Mouse (Mus musculus) megakaryocyte, embryonic 14.5 days (primary cell): ENCODE measurements at regions not wholly inside any gene's neighbourhood (a gene's known extent, or its start where the extent isn't known, plus 50 kb on each side); places are given as distances from the start of the nearest gene placed in this dataset.

Source experiments
- H3K27me3 ChIP-seq: replicated peaks from 2 replicates; pipeline ENCODE3; 2012; ENCODE audit warnings: inconsistent platforms
- H3K36me3 ChIP-seq: replicated peaks from 2 replicates; pipeline ENCODE3; 2012; ENCODE audit warnings: low read length, inconsistent platforms, mixed read lengths
- H3K4me1 ChIP-seq: 2 replicates; pipeline ENCODE4 v1.6.1; 2012; ENCODE audit warnings: inconsistent platforms
- H3K4me3 ChIP-seq: replicated peaks from 2 replicates; pipeline ENCODE3; 2012; ENCODE audit warnings: moderate library complexity, mild to moderate bottlenecking, inconsistent platforms
- H3K9me3 ChIP-seq: 2 replicates; pipeline ENCODE4 v1.6.1; 2012; ENCODE audit warnings: inconsistent platforms
- FLI1 ChIP-seq: IDR thresholded peaks from 2 replicates; pipeline ENCODE4 v1.6.1; 2012; ENCODE audit warnings: low read length, inconsistent platforms, mixed read lengths
- GATA1 ChIP-seq: IDR thresholded peaks from 3 replicates; pipeline ENCODE4 v1.6.1; 2012; ENCODE audit warnings: mixed read lengths, low read length, inconsistent platforms, borderline replicate concordance

- Histone ChIP-seq H3K9me3 (0 out of 2 replicates have a peak, but pooled peaks cover 5% of the 10 kb centered on the region), H3K4me3 (no peak overlapping the region), H3K4me1 (peaks cover 6% of the 10 kb centered on the region), H3K27me3 (peaks cover 2% of the 10 kb centered on the region), H3K36me3 (no peaks in the 10 kb centered on the region)
- TF ChIP-seq FLI1 (no peak), GATA1 (no peak)
Measured at GRCm38 (mm10) chr7:71121453-71121852, 229.8 kb downstream of the Gm10295 start.

GRCm38 (mm10) chr7:71120975-71121374 lies 230.3 kb downstream of the Gm10295 start:
- Histone ChIP-seq H3K27me3 (peaks cover 2% of the 10 kb centered on the region), H3K9me3 (0 out of 2 replicates have a peak, but pooled peaks cover 5% of the 10 kb centered on the region), H3K4me1 (peaks cover 6% of the 10 kb centered on the region), H3K4me3 (no peak overlapping the region), H3K36me3 (no peaks in the 10 kb centered on the region)
- TF ChIP-seq FLI1 (no peak), GATA1 (no peak)

DNA sequence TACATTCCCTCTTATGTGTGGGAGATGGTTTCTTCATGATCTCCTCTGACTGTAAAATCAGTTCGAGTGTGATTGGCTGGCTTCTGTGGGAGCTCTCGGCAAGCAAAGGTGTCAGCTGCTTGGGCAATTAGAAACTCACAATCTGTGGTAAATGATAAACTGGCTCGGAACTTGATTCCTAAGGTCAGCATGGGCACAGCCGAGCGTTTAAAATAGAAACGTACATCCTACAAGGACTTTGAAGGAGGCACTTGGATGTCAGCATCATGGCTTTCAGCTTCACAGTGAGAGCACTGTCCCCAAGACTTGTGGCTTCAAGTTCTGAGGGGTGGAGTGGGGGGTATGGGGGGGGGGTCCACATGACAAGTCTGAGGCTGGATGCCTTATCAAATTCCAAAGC lies 231.3 kb downstream of the Gm10295 start:
- no peak for TF ChIP-seq GATA1
- no peak for TF ChIP-seq FLI1
- Histone ChIP-seq H3K9me3 (0 out of 2 replicates have a peak, but pooled peaks cover 5% of the 10 kb centered on the region), H3K36me3 (no peaks in the 10 kb centered on the region), H3K4me1 (peaks cover 6% of the 10 kb centered on the region), H3K4me3 (no peak overlapping the region), H3K27me3 (peaks cover 2% of the 10 kb centered on the region)

- H3K4me1 ChIP-seq, result peaks cover 4% of the 10 kb centered on the region; the same call in 1 of the 2 replicates
Measured at GRCm38 (mm10) chr7:71107101-71107500, 244.2 kb downstream of the Gm10295 start.

GRCm38 (mm10) chr7:71100266-71100665 lies 251.0 kb downstream of the Gm10295 start:
- Histone ChIP-seq H3K36me3 (no peaks in the 10 kb centered on the region), H3K9me3 (no peaks in the 10 kb centered on the region), H3K4me1 (peaks cover 3% of the 10 kb centered on the region; the same call in 1 of the 2 replicates), H3K4me3 (no peak overlapping the region), H3K27me3 (no peaks in the 10 kb centered on the region)
- TF ChIP-seq FLI1 (no peak), GATA1 (no peak)

More at GRCm38 (mm10) chr7:71107101-71107500, 244.2 kb downstream of the Gm10295 start:
- H3K27me3 ChIP-seq, result no peaks in the 10 kb centered on the region
- no peaks in the 10 kb centered on the region for H3K9me3 ChIP-seq
- no peak overlapping the region for H3K4me3 ChIP-seq
- no peaks in the 10 kb centered on the region for H3K36me3 ChIP-seq
- TF ChIP-seq GATA1 (no peak), FLI1 (no peak)

GRCm38 (mm10) chr7:71098276-71098675 lies 253.0 kb downstream of the Gm10295 start:
- no peaks in the 10 kb centered on the region for H3K36me3 ChIP-seq
- TF ChIP-seq GATA1 (no peak), FLI1 (no peak)
- no peak overlapping the region for H3K4me3 ChIP-seq
- peaks cover 5% of the 10 kb centered on the region; the same call in 1 of the 2 replicates for H3K4me1 ChIP-seq
- no peaks in the 10 kb centered on the region for H3K27me3 ChIP-seq
- no peaks in the 10 kb centered on the region for H3K9me3 ChIP-seq

DNA sequence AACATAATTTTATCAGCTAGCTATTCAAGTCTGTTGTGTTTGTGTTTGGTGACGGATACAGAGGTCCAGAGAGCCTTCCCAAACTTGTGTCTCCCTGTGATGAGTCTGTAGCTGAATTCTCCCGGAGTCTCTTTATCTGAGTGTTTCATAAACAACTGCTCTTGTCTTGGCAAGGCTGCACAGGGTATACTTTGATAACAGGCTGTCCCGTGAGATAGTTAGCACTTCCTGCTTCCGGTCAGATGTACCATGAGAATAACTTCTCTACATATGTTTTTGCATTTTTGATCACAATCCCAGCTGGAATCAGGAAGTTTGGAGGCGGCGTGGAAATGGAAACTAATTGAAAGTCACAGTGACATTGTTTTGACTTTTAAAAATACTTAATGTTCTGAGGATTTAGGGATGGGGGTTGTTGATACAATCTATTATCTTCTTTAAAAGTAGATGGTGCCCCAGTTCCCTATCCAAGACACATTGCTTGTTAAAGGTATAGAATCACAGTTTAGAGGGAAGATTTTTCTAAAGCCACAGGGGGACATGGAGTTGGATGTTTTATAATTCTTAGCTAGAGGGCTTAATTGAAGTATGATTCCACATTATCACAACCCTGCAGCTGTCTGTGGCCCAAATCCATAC lies 257.9 kb downstream of the Gm10295 start:
- H3K4me1 ChIP-seq, result peaks cover 5% of the 10 kb centered on the region; the same call in 1 of the 2 replicates
- no peaks in the 10 kb centered on the region for H3K9me3 ChIP-seq
- no peaks in the 10 kb centered on the region for H3K27me3 ChIP-seq
- H3K4me3 ChIP-seq, result no peak overlapping the region
- no peak for TF ChIP-seq GATA1
- TF ChIP-seq FLI1, result no peak
- no peaks in the 10 kb centered on the region for H3K36me3 ChIP-seq

DNA sequence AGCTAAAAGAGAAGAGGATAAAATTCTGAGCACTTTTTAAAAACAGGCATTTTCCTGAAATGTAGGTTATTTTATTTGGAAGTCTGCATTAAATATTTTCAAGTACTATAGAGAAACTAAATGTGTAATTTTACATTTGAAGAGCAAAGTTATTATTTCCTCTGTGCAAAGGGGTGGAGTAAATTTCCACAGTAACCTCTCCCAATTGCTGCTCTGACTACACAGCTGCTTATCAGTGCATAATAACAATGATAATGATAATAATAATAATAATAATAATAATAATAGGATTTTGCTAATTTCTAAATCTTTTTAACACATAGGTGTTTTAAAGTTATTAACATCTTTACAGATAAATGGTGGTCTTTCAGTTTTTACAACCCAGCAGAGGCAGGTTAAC lies 258.5 kb downstream of the Gm10295 start:
- Histone ChIP-seq H3K4me3 (no peak overlapping the region), H3K36me3 (no peaks in the 10 kb centered on the region), H3K4me1 (peaks cover 5% of the 10 kb centered on the region; the same call in 1 of the 2 replicates), H3K9me3 (no peaks in the 10 kb centered on the region), H3K27me3 (no peaks in the 10 kb centered on the region)
- TF ChIP-seq GATA1, result no peak
- no peak for TF ChIP-seq FLI1

DNA sequence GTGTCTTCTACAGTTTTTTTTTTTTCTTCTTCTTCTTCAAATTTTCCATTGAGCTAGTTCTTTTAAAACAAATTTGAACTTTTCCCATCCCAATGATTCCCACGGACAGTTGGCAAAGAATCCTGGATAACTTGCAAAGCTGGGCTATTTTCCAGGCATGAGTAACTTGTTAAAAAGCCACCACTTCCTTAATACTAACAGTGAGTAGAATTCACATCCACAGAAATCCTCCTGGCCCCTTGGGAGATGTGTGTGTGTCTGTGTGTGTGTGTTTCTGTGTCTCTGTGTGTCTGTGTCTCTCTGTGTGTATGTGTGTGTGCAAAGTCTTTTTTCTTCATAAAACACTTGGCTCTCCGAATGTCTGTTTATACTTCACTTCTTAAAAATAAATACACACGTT lies 259.0 kb downstream of the Gm10295 start:
- TF ChIP-seq GATA1 (no peak), FLI1 (no peak)
- peaks cover 5% of the 10 kb centered on the region; the same call in 1 of the 2 replicates for H3K4me1 ChIP-seq
- no peaks in the 10 kb centered on the region for H3K36me3 ChIP-seq
- no peaks in the 10 kb centered on the region for H3K27me3 ChIP-seq
- H3K4me3 ChIP-seq, result no peak overlapping the region
- H3K9me3 ChIP-seq, result no peaks in the 10 kb centered on the region
